Mouse (Mus musculus): ENCODE data around the gene Cpn2. TPM values are rescaled to one million over a fixed set of nuclear protein-coding genes. Genes with fewer than 3 reads are reported as not detected.

Gene Cpn2
- polyA plus RNA-seq (2014; fragmentation: Illumina TruSeq; extraction: RNeasy Lipid Tissue Mini Kit (QIAGEN cat#74804); ENCODE audit: low read depth, low replicate concordance), result 0.08 TPM

GRCm38 (mm10) chr16:30267359-30267758, at the start of gene Cpn2:
Gene Cpn2, minus strand, starts transcription at chr16:30267499.

GRCm38 (mm10) chr16:30310647-30311046, 43.3 kb upstream of the Cpn2 start, which contains the start of gene Gp5:
Gene Gp5, minus strand, starts transcription at chr16:30310779.

GRCm38 (mm10) chr16:30282844-30283495, 15.7 kb upstream of the Cpn2 start, which contains the start of gene Lrrc15:
Gene Lrrc15, minus strand, starts transcription at chr16:30283256.

Other genes with a start within 250 kb of the Cpn2 start
- 24.8 TPM for gene Hes1, start 203.1 kb downstream of the Cpn2 start, polyA plus RNA-seq (2014; fragmentation: Illumina TruSeq; extraction: RNeasy Lipid Tissue Mini Kit (QIAGEN cat#74804); ENCODE audit: low read depth, low replicate concordance)
- gene Lrrc15, start 15.8 kb upstream of the Cpn2 start, polyA plus RNA-seq (2014; fragmentation: Illumina TruSeq; extraction: RNeasy Lipid Tissue Mini Kit (QIAGEN cat#74804); ENCODE audit: low read depth, low replicate concordance), result not detected
- gene Gp5, start 43.3 kb upstream of the Cpn2 start, polyA plus RNA-seq (2014; fragmentation: Illumina TruSeq; extraction: RNeasy Lipid Tissue Mini Kit (QIAGEN cat#74804); ENCODE audit: low read depth, low replicate concordance), result not detected
- 18.5 TPM for gene Atp13a3, start 138.5 kb upstream of the Cpn2 start, polyA plus RNA-seq (2014; fragmentation: Illumina TruSeq; extraction: RNeasy Lipid Tissue Mini Kit (QIAGEN cat#74804); ENCODE audit: low read depth, low replicate concordance)